Mouse (Mus musculus): ENCODE measurements around the gene Col6a3. TPM values are rescaled to one million over a fixed set of nuclear protein-coding genes. Genes with fewer than 3 reads are reported as not detected.

The Col6a3 gene
- under 1 TPM; 0.33 to 0.42 TPM for total RNA-seq (2023)

GRCm38 (mm10) chr1:90843836-90844235, at the start of gene Col6a3:
TSS of gene Col6a3 (minus strand) at chr1:90843971.

Other genes starting within 250 kb of the Col6a3 start
- 10 to 100 TPM; 58.7 to 60.9 TPM for gene Cops8, start 241.0 kb downstream of the Col6a3 start, total RNA-seq (2023)
- under 1 TPM in 1 of 2 experiments, not detected in 1; 0.07 TPM for gene Mlph, start 71.1 kb upstream of the Col6a3 start, total RNA-seq (2023)
- not detected for gene Prlh, start 109.1 kb upstream of the Col6a3 start, total RNA-seq (2023)
- gene Rab17, start 125.7 kb upstream of the Col6a3 start, total RNA-seq (2023): not detected
- gene Lrrfip1, start 154.8 kb upstream of the Col6a3 start, total RNA-seq (2023): 100 to 1,000 TPM; 194 to 224 TPM